Mouse (Mus musculus) olfactory bulb, adult 2 months (tissue): ENCODE measurements around the gene Crtc1.

Experiments used
- CTCF ChIP-seq: fragments of 200-500 bp; IDR thresholded peaks from 2 replicates; pipeline ENCODE4 v1.5.1; 2012; ENCODE audit warnings: low read depth, mild to moderate bottlenecking, low read length, moderate library complexity; ENCODE audit not compliant: insufficient read depth
- POLR2A ChIP-seq: fragments of 200-500 bp; IDR thresholded peaks from 2 replicates; pipeline ENCODE4 v1.6.1; 2012; ENCODE audit warnings: mild to moderate bottlenecking, low read depth, low read length, moderate library complexity; ENCODE audit not compliant: insufficient read depth

GRCm38 (mm10) chr8:70464162-70464561 is 24.8 kb upstream of the Crtc1 start:
- TF ChIP-seq POLR2A (no peak), CTCF (no peak)
